Mouse (Mus musculus) induced T-regulatory cell, adult 2 months (primary cell): ENCODE measurements around the gene Mgea5.
A peak's percentile ranks its signal among the peaks of the same experiment; 100 is the strongest.

Source experiments
- DNase-seq: peaks from one replicate; pipeline ENCODE4 v3.0.0-alpha.2; 2012; ENCODE audit warnings: low read depth

Gene Mgea5

DNA sequence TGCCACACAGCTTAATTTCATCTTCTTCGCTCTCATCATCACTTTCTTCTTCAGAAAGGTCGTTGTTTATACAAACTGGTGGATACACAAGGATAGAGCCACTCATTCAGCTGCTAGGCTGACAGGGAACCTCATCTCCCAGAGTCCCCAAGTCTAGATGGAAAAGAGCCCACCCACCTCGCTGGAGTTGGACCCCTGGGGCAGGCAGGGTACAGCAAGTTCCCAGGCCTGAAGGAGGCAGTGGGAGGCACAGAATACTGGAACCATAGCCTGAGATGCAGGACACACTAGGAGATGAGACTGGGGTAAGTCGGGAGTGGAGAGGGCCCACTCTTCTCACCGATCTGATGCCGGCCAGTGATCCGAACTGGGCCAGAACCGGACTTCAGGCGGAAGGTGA is 35.4 kb downstream of the Mgea5 start:
- DNase-seq, result no peak

DNA sequence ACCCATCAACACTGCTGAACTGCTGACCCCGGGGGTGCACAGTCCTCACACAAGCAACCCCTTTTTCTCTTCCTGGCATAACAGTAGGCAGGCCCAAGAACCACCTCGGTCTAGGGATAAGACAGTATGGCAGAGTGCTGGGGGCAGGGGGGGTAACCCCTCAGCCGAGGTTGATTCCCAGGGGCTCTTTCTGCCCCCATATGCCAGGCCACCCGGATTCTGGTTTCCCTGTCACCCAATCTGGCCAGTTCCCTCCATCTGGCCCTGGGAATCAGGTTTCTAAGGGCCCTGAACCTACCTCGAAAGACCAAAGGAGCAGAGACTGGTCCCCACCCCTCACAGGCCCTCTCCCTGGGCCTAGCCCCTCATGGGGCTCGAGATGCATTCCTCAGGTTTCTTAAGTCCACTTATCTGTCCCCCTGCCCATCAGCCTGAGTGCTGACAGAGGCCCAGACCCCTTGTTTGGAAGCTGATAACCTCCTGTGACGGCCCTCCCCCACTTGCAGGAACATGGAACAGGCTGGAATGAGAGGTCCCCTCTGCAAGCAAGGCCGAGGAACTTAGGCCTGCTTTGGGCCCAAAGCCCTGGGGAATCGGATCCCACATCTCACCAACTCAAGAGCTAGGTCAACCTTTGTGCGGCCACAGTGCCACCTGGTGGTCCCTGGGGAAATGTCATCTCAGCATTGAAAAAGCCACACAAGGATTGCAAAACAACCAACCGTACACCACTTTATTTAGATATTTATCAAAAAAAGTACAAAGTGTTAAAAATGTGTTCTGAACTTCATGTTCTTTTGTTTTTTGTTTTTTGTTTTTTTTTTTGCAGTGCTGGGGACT is 36.4 kb downstream of the Mgea5 start:
- peak; percentile 93 for DNase-seq

DNA sequence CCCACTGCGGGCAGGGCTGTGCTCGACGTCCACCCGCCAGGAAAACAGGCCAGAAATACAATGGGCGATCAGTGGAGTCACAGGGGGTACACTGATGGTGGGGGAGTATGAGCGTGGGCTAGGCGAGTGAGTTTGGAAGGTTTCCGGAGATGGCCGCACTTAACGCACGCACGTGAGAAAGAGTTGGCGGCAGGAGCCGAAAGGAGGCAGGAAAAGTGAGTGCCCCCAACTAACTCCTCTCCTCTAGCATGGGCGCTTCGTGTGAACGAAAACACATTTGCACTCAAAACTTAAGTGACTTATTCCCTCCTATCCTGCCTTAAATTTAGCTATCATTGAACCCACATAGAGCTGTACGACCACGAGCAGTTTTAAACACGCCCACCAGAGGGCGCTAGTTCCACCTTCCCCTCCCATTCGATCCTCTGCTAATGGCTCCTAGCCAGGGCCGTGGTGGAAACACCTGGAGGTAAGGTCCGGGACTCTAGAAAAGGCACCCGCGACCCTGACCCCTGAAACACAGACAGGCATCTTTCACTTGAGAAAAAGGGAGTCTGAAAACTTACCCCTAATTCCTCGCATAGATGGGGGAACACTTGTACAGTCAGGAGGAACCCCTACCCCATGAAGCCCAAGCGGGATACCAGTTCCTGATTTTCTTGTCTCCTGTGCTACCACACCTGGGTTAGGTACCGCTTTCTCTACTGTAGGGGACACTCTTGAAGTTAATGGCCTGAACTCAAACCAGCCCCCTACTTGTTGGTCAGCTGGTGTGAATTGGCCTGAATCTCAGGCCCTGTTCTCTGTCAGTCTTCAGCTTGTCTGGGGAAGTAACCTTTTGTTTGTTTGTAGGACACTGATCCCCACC is 37.2 kb downstream of the Mgea5 start:
- DNase-seq, result peak; percentile 92

DNA sequence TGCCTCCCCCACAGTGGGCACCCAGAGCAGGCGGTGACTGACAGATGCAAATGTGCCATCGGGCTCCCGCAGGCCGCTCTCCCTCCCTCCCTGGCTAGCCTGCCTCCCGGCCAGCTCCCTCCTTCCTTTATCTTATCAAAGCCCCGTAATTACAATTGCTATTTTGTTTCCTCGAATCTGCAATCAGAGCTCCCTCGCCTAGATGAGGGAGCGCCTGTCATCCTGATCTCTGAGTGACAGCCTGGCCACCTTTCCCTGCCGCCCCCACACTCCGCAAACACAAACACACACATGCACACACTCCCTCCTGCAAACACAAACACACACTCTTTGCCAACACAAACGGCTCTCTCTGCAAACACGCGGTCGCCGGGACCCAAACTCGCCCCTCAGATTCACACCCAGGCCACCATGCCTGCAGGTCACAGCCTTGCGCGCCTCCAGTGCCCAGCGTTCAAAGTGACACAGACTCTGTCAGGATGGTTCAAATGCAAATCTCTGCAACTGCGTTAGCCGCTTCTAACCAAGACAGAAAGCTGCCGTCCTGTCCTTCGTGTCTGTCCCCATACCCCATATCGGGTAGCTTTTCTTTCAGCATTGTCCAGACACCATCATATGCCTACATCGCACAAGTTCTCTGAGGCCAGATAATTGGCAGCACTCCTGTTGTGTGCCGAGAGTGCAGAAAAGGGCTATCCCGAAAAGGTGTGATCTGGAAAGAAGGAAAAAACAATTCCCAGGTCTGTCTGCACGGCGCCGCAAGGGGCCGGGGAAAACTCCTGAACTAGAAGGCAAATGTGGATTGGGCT is 38.1 kb downstream of the Mgea5 start:
- DNase-seq, result no peak

DNA sequence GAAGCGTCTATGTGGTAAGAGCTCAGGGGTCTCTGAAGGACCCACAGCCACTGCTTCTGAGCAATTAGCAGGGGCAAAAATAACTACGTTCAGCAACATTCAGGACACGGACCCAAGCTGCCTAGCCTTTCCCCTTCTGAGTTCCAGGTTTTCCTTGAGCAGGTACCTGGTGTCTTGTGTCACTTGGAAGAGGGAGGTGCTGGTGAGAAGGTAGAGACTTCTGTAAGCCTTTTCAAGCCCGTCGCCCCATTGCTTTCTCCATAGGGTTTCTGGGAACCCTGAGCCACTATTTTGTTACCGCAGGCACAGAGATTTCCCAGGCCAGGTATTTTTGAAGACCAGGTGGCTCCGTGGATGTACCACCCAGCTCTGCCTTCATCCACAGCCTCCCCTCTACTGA is 40.0 kb downstream of the Mgea5 start:
- no peak for DNase-seq

DNA sequence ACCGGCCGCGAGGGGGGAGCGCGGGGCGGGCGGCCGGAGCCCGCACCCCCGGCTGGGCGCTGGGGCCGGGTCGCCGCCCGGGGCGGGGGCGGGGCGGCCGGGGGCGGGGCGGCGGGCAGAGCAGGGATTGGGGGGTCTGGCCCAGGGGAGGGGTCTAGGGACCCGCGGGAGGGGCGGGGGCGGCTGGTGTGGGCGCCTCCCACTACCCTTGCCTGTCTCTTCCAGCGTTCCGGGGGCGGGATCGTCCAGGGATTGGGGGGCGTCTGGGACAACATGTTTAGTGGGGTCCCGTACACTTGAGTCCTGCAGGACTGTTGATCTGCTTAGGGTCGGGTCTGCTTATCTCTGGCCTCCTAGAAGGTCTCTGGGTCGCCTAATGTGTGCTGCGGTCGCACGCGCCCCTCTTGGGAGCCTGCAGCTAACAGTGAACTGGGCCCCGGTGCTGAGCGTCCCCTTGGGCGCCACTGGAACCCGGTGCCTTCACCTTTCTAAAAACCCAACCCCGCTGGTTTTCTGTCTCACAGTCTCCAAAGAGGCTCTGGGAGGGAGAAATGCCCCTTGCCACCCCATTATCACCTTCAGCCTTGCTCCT is 40.6 kb downstream of the Mgea5 start:
- DNase-seq, result no peak

DNA sequence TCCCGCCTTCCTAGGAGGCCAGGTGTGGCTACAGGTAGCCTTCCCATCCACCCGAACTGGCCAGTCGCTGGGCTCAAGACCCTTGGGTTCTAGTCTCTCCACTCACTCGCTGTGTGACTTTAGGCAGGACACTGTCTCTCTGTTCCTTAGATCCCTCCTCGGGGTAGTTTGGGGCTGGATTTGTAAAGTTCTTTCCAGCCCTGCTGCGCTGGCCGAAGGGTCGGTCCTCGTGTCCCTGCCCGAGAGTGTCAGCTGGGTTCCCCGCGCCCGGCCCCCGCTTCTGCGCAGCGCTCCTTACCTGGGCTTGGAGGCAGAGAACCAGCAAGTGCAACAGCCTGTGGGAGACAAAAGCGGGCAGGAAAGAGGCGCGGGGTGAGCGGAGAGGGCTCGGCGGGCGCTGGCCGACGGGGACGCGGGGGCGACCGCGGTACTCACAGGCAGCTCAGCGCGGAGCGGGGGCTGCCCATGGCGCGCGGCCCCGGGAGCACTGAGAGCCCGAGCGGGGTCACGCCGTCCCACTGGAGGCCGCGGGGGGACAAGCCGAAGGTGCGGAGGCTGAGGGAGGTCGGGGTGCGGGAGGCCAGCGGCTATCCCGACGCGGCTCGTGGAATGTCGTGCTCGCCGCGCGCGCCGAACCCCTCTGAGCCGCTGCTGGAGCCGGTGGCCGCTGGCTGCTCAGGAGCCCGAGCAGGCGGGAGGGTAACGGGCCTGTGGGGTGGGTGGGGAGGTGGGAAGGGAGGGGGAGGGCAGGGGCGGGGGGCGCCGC is 41.2 kb downstream of the Mgea5 start, which contains the start of gene Fgf8:
TSS of gene Fgf8 (minus strand) at position 698 of the 766 bp plus-strand sequence.
- DNase-seq, result peak; percentile 39

DNA sequence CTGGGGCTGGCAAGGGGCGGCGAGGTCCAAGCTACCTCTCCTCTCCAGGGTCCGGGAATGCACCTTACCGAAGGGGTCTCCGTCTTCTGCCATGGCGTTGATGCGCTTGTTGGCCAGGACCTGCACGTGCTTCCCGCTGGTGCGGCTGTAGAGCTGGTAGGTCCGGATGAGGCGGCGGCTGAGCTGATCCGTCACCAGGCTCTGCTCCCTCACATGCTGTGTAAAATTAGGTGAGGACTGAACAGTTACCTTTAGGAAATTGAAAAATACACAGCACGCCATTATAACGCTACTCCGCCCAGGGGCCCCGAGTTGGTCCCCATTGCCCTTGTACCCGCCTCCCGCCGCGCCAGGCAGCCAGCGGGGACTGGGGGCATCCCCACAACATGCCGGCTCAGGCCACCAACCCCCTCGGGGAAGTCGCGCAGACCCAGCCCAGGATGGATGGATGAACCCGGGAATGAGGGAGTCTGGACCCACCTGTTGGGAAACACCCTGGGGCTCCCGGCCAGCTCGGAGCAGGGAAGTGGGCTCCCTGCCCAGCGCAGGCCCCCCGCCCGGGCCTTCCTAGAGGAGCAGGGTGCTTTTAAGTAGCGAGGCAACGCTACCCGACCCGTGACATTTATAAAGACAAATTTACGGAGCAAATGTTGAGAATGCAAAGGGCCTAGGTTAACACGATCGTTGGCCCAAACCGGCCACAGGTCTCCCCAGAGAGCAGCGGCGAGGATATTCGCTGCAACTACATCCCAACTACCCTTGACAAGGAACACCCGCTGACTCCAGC is 42.0 kb downstream of the Mgea5 start:
- no peak for DNase-seq

DNA sequence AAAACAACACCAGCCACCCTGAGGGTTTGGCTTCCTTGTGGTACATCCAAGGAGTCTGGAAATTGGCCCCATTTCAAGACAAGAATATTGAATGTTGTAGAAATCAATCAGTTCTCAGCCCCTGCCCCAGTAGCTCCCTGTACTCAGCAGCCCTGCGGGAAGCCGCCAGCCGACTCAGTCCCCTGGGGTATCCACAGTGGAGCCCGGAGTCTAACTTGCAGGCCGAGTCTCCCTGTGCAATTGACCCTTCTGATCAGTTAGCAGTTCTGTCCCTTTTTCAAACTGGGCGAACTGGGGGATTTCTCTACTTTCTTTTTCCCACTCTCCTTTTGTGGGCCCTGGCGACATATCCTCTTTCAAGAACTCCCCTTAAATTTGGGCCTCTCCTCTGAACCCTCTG is 42.8 kb downstream of the Mgea5 start:
- no peak for DNase-seq

DNA sequence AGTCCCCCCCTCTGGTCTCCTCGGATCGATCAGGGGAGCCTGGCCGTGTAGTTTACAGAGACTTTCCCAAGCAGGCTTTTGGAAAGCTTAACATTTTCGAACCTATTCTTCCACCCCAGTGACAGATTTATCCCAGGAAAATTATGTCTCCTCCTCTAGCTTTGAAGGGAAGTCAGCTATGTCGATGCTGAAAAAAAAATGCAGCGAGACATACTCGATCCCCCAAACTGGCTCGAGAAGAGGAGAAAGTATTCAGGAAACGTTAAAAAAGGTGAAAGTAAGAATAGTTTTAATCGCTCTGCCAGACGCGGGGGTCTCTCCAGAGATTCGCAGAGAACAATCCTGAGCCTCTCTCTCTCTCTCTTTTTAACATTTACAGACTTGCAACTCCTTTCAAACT is 43.4 kb downstream of the Mgea5 start:
- no peak for DNase-seq

DNA sequence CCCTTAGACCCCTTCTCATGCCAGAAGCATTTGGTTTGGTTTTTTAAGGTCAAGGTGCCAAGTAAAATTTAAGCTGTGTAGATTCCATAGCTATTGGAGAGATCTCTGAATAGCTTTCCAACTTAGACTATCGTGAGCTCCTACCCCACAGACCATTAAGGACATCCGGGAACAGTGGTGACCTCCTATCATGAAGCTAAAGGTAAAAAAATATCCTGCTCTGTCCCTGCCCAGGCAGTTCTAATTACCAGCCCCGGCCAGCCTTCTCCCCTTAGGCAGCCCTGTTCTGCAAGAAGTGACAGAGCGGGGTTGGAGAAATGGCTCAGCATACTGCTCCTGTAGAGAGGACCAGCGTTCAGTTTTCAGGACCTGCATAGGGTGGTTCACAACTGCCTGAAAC is 45.1 kb downstream of the Mgea5 start:
- DNase-seq, result no peak

DNA sequence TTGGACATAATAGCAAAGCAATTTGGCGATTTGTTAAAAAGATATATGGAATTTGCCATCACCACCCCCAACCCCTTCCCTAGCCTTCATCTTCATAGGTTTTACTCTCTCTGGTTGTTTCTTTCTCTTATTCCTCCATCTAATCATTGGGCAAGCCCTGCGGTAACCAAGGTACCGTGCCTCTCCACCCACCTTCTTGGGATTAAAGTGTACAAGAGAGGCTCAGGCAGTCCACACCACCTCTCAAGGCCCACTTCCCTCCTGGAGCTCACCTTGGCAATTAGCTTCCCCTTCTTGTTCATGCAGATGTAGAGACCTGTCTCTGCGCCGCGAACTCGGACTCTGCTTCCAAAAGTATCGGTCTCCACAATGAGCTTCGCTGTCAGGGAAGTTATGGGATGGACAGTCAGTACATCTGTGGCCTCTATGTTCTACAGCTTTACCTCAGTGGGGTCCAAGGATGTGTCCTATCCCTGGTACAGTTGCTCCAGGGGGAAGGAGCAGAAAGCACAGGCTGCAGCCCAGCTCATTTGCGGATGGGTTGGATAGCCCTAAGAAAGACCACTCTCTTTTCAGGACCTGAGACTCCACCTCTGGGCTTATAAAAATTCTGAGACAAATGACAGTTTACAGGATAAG is 45.7 kb downstream of the Mgea5 start:
- DNase-seq, result no peak

DNA sequence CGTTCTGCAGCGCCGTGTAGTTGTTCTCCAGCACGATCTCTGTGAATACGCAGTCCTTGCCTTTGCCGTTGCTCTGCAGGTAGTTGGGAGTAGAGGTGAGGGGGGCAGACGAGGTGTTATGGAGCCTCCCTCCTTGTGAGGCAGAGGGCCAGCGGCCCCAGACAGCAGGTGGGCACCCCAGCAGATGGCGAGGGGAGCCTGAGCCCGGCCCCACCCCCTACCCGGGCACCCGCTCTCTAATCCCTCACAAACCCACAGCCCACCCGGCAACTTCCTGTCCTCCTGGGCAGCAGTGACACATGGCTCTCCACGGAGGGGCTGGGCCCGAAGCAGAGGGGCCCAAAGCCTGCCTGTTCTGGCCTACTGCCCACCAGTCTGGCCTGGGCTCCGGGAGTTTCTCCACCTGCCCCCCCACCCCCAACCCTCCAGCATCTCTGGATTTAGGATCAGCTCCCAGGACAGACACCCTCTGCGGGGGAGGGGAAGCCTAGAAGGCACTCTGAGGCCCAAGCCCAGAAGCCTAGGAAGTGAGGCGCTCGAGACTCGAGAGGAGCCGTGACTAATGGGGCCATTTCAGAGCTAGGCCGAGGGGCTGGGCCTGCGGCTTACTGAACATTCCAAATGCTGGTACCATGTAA is 46.3 kb downstream of the Mgea5 start:
- no peak for DNase-seq

DNA sequence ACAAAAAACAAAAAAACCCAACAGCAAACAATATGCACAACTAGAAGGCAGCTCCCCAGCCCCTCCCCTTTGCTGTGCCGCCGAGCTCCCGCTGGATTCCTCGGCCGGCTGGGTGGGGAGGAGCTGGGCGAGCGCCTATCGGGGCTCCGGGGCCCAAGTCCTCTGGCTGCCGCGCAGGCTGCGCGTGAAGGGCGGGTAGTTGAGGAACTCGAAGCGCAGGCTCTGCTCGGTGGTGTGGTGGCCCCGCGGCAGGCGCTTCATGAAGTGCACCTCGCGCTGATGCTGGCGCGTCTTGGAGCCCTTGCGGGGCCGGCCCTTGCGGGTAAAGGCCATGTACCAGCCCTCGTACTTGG is 46.8 kb downstream of the Mgea5 start:
- DNase-seq, result peak; percentile 37

DNA sequence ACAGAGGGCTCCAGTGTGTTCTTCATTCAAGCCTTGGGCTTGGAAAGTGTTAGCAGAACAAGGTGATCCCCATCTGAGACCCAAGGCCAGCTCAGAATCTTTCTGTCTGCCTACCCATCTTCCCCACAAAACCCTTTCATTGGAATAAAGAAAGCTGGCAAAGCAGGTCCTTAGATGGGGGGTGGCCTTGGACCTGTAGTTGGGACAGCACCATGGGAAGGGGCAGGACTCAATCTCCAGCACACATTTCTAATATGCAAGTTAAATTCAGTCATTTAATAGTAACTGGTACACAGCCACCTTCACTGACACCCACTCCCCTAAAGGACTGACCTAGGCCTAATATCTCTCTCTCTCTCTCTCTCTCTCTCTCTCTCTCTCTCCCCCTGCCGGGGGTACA is 47.4 kb downstream of the Mgea5 start:
- DNase-seq, result no peak

DNA sequence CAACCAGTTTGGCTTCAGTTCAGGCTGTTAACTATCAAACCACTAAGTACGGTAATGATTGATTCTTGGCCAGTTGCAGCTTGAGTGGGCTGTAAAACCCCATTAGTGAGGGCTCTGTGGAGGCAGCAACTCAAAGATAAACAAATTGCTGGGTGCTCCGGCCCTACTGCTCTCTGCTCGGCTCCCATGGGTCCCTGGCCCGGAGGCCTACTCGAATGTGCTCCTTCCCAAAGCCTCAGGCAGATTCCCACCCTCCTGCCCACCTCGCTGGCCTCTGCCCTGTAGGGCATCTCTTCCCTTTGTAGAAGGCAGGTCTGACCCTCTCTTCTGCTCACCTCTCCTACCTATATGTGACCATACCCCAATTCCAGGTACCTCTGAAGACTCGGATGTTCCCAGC is 48.9 kb downstream of the Mgea5 start:
- no peak for DNase-seq

DNA sequence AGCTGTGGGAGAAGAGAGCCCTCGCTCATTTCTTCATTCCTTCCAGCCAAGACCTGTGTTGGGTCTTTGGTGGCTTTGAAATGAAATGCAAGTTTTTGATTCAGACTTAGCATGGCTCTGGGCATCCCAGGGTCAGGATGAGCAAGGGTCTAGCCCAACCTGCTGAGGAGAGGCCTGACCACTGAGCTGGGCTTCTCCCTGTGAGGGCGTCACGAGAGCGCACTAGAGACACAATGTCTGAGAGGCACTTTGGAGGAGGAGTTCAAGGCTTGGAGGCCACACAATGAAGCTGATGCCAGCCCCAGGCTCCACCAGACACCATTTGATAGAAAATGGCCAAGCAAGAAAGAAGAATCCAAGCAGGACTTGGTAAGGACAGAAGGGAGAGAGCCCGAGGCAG is 49.4 kb downstream of the Mgea5 start:
- no peak for DNase-seq

DNA sequence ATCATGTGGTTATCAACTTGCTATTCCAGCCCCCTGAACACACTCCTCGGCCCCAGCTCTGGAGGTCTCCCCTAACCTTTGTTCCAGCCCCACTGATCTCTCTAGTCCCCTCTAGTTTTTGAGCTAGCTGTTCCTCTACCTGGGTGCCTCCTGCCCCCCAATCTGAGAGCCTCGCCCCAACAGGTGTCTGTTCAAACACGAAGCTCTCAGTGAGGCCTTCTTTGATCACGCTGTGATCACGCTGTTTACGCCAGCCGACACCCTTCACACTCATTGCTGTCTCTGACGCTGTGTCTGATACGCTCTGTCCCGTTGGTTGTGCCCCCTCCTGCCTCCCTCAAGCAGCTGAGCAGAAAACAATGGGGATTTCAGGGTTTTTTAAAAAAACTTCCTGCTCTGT is 50.1 kb downstream of the Mgea5 start:
- no peak for DNase-seq

DNA sequence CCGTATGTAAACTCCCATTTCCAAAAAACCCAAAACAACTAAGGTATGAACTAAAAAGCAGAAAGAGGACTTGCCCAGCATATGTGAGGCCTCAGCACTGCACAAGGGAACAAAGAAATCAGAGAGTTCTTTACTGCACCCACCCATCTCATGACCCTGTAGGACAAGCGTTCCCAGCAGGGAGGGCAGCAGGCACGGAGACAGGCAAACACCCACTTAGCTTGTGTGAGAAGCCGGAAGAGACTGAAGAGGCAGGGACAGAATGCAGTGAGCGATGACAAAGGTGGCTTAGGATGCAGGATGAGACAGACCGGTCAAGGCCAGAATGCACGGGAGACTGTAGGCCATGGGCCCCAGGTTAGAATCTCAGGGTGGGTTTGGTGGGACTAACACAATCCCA is 52.0 kb downstream of the Mgea5 start:
- DNase-seq, result no peak

DNA sequence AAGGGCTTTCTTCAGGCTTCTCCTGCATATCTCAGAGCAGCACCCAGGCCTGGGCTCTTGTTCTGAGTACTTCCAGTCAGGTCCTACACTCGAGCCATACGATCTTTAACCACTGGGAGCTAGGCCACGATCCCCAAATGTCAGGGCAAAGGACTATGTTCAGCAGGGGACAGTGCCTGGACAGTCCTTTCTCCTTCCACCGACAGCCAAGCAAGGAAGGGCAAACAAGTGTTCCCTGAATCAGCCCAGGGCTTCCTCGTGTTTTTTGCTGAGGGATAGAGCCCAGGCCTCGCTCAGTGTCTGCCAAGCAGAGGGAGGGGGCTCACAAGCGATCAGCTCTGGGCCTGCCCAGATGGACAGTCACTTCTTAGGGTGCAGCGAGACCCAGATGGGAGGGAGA is 53.6 kb downstream of the Mgea5 start:
- DNase-seq, result no peak
